Comparison of ENCODE assay signal across 12 mouse cellular contexts in the genomic region with DNA sequence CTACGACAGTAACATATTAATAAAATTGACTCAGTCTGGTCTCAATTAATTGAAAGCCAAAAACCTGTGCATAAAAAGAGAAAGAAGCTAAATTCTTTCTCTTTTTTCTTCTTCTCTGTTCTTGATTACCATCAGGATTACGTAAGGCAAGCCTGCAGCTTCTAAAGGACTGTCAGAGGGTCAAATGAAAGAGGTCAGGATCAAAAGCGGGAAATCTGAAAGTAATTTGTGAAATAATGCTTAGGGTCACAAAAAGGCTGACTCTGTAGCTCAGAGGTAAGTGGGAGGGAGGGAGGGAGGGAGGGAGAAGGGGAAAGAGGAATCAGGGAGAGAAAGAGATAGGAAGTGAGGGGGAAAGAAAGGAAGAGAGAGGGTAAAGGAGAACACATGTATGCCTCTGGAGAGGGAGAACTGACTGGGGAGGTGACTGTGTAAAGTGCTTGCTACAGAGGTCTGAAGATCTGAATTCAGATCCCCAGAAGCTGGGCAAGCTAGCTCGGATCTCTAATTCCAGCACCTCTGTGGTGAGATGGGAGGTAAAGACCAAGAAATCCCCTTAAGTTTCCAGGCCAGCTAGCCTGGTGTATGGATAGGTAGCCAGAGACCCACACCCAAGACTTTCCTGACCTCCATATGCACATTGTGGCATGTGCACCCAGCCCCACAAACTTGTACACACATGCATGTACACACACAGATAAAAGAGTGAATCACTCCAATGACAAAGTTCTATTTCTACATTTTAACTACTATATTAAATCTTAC. TPM values are rescaled to one million over a fixed set of nuclear protein-coding genes. Genes with fewer than 3 reads are reported as not detected.
A peak's percentile ranks its signal among the peaks of the same experiment; 100 is the strongest.
DNase-seq lines count a peak whose midpoint lies in the region; ATAC-seq and TF ChIP-seq lines count a peak whose summit lies in the region.
"Had no signal": no experiment of that assay in that cellular context is flagged by ENCODE, and none has a peak within 500 bp of the region (broad histone marks: within the 10 kb centered on the region; RNA-seq: fewer than 3 reads in every experiment).

No protein-coding gene starts in this region.

- no peak overlapping the region for H3K9ac ChIP-seq in kidney, embryonic 16.5 days (replicated peaks; ENCODE audit: low read length)
- H3K9ac ChIP-seq in kidney, embryonic 14.5 days (ENCODE audit: low read depth, low read length), result no peak overlapping the region
- no peak overlapping the region for H3K9ac ChIP-seq in stomach, embryonic 15.5 days
- H3K9ac ChIP-seq: hindbrain, embryonic 14.5 days had no signal

- no peak for TF ChIP-seq POLR2A in brain, embryonic 14.5 days (IDR thresholded peaks at IDR 0.05; ENCODE audit: borderline replicate concordance, extremely low read depth, insufficient read depth, insufficient read length, poor library complexity, severe bottlenecking)
- TF ChIP-seq POLR2A in embryonic fibroblast, embryonic 13.5 days (IDR thresholded peaks at IDR 0.05; ENCODE audit: low read depth, low read length), result no peak

- intact Hi-C loops in gastrocnemius, postnatal 14 days (cut with DNase I; ENCODE audit: low total_unique reads), result no loop called here

- H3K27ac ChIP-seq in kidney, embryonic 16.5 days (ENCODE audit: low read length), result no peak overlapping the region
- no peak overlapping the region for H3K27ac ChIP-seq in kidney, embryonic 14.5 days (ENCODE audit: low read depth, low read length)
- H3K27ac ChIP-seq in embryonic fibroblast, embryonic 13.5 days (ENCODE audit: insufficient read depth, low read length), result no peak overlapping the region
- no peak overlapping the region for H3K27ac ChIP-seq in stomach, embryonic 15.5 days
- H3K27ac ChIP-seq: hindbrain, embryonic 14.5 days had no signal

- TF ChIP-seq CTCF in brain, embryonic 14.5 days (IDR thresholded peaks at IDR 0.05; ENCODE audit: borderline replicate concordance, extremely low read depth, insufficient read depth, insufficient read length), result no peak
- no peak for TF ChIP-seq CTCF in embryonic fibroblast, embryonic 13.5 days (IDR thresholded peaks at IDR 0.05; ENCODE audit: borderline replicate concordance, insufficient read depth, low read length)

- 53% methylated on average over 4 of the region's 4 CpGs for whole genome bisulfite sequencing in kidney, embryonic 16.5 days
- WGBS in kidney, embryonic 14.5 days, result 46% methylated on average over 4 of the region's 4 CpGs
- 63% methylated on average over 4 of the region's 4 CpGs for WGBS in stomach, embryonic 15.5 days

- H3K4me2 ChIP-seq in kidney, embryonic 16.5 days (replicated peaks; ENCODE audit: low read depth, low read length), result peak overlapping the region; percentile 7; the same call in 1 of the 2 replicates
- no peak overlapping the region for H3K4me2 ChIP-seq in kidney, embryonic 14.5 days (replicated peaks; ENCODE audit: low read depth, low read length)
- no peak overlapping the region for H3K4me2 ChIP-seq in stomach, embryonic 15.5 days

- no peak overlapping the region for H3K4me3 ChIP-seq in kidney, embryonic 16.5 days (ENCODE audit: low read length)
- H3K4me3 ChIP-seq in kidney, embryonic 14.5 days (ENCODE audit: low read length), result no peak overlapping the region
- peak overlapping the region; percentile 23 for H3K4me3 ChIP-seq in embryonic fibroblast, embryonic 13.5 days (ENCODE audit: insufficient read depth, low read length)
- 0 out of 2 replicates have a peak overlapping the region, but pooled peaks have one; percentile 12 for H3K4me3 ChIP-seq in stomach, embryonic 15.5 days (replicated peaks)

- peaks cover 9% of the 10 kb centered on the region; the same call in 1 of the 2 replicates for H3K4me1 ChIP-seq in kidney, embryonic 16.5 days (ENCODE audit: insufficient read depth, low read length)
- peaks cover 12% of the 10 kb centered on the region; the same call in 1 of the 2 replicates for H3K4me1 ChIP-seq in kidney, embryonic 14.5 days (ENCODE audit: control insufficient read depth, insufficient read depth, low read length)
- H3K4me1 ChIP-seq in embryonic fibroblast, embryonic 13.5 days (ENCODE audit: control insufficient read depth, insufficient read depth, low read length), result peaks cover 5% of the 10 kb centered on the region
- H3K4me1 ChIP-seq in stomach, embryonic 15.5 days, result peaks cover 9% of the 10 kb centered on the region; the same call in 1 of the 2 replicates

- no peaks in the 10 kb centered on the region for H3K9me3 ChIP-seq in kidney, embryonic 16.5 days (ENCODE audit: low read length)
- no peaks in the 10 kb centered on the region for H3K9me3 ChIP-seq in kidney, embryonic 14.5 days (ENCODE audit: control insufficient read depth, low read length)
- H3K9me3 ChIP-seq in stomach, embryonic 15.5 days, result no peaks in the 10 kb centered on the region

- no peaks in the 10 kb centered on the region for H3K36me3 ChIP-seq in kidney, embryonic 16.5 days (ENCODE audit: insufficient read depth, low read length)
- no peaks in the 10 kb centered on the region for H3K36me3 ChIP-seq in kidney, embryonic 14.5 days (ENCODE audit: control insufficient read depth, insufficient read depth, low read length)
- H3K36me3 ChIP-seq in stomach, embryonic 15.5 days, result no peaks in the 10 kb centered on the region

- H3K27me3 ChIP-seq in kidney, embryonic 16.5 days (ENCODE audit: insufficient read depth, low read length), result no peaks in the 10 kb centered on the region
- no peaks in the 10 kb centered on the region for H3K27me3 ChIP-seq in kidney, embryonic 14.5 days (ENCODE audit: control insufficient read depth, insufficient read depth, low read length)
- H3K27me3 ChIP-seq in stomach, embryonic 15.5 days (replicated peaks), result no peaks in the 10 kb centered on the region

- DNase-seq in brain, embryonic 14.5 days (ENCODE audit: low read depth), result peak; percentile 3
- DNase-seq in gastrocnemius, postnatal 14 days, result no peak
- DNase-seq in B cell, adult 2 months, result no peak
- DNase-seq: kidney, postnatal 25 days; lung, postnatal 10 days had no signal

- ATAC-seq in kidney, embryonic 16.5 days (ENCODE audit: low FRiP score, low TSS enrichment), result no peak
- no peak for ATAC-seq in kidney, embryonic 14.5 days (ENCODE audit: low FRiP score, low TSS enrichment)
- no peak for ATAC-seq in stomach, embryonic 15.5 days (ENCODE audit: insufficient read depth, low FRiP score, low read depth)

RNA-seq across cellular contexts. Expression of a gene that starts 2.5 kb away (rescaled TPM):
- polyA plus RNA-seq in kidney, embryonic 16.5 days (2015; fragmentation: Nextera tagmentation; extraction: Ambion mirVana), result 42.1 and 46.3 TPM in 2 replicates
- 29.4 and 33.7 TPM in 2 replicates for polyA plus RNA-seq in kidney, embryonic 14.5 days (2014; fragmentation: Nextera tagmentation; extraction: Ambion mirVana)
- polyA plus RNA-seq in brain, embryonic 14.5 days (2012; rRNA removed), result 18.0 and 18.9 TPM in 2 replicates
- polyA plus RNA-seq in embryonic fibroblast, embryonic 13.5 days (2011; ENCODE audit: insufficient read length, low read depth, missing spikeins), result 127 and 138 TPM in 2 replicates
- polyA plus RNA-seq in stomach, embryonic 15.5 days (2015; fragmentation: Nextera tagmentation; extraction: Ambion mirVana), result 58.4 and 59.9 TPM in 2 replicates
- total RNA-seq in gastrocnemius, postnatal 14 days (2021), result 10 to 100 TPM; 26.2 TPM

RNA-seq across cellular contexts. Expression of a gene that starts 19.3 kb away (rescaled TPM):
- 0.55 TPM in 2 replicates for polyA plus RNA-seq in kidney, embryonic 16.5 days (2015; fragmentation: Nextera tagmentation; extraction: Ambion mirVana)
- polyA plus RNA-seq in kidney, embryonic 14.5 days (2014; fragmentation: Nextera tagmentation; extraction: Ambion mirVana), result 1.0 and 2.0 TPM in 2 replicates
- polyA plus RNA-seq in brain, embryonic 14.5 days (2012; rRNA removed), result 1.5 and 2.4 TPM in 2 replicates
- 1.2 TPM in 2 replicates for polyA plus RNA-seq in embryonic fibroblast, embryonic 13.5 days (2011; ENCODE audit: insufficient read length, low read depth, missing spikeins)
- polyA plus RNA-seq in stomach, embryonic 15.5 days (2015; fragmentation: Nextera tagmentation; extraction: Ambion mirVana), result 0.64 and 0.92 TPM in 2 replicates
- total RNA-seq in gastrocnemius, postnatal 14 days (2021), result 1 to 10 TPM; 3.2 to 5.8 TPM

RNA-seq across cellular contexts. Expression of a gene that starts 25.4 kb away (rescaled TPM):
- polyA plus RNA-seq in kidney, embryonic 16.5 days (2015; fragmentation: Nextera tagmentation; extraction: Ambion mirVana), result 1.0 and 1.2 TPM in 2 replicates
- 0.39 and 0.72 TPM in 2 replicates for polyA plus RNA-seq in kidney, embryonic 14.5 days (2014; fragmentation: Nextera tagmentation; extraction: Ambion mirVana)
- polyA plus RNA-seq in brain, embryonic 14.5 days (2012; rRNA removed), result 0.69 and 1.2 TPM in 2 replicates
- polyA plus RNA-seq in embryonic fibroblast, embryonic 13.5 days (2011; ENCODE audit: insufficient read length, low read depth, missing spikeins), result 1.4 TPM in 1 of 2 replicates, not detected in the other
- 0.27 and 0.63 TPM in 2 replicates for polyA plus RNA-seq in stomach, embryonic 15.5 days (2015; fragmentation: Nextera tagmentation; extraction: Ambion mirVana)
- under 1 TPM; 0.09 to 0.16 TPM for total RNA-seq in gastrocnemius, postnatal 14 days (2021)
- total RNA-seq: heart, adult 8-10 months had no signal
- polyA plus RNA-seq: small intestine, adult 2 months had no signal

Comparison
In these comparisons a context has a peak if more than half of its experiments do, and no peak if none do; other contexts are left out.
1. H3K4me3 ChIP-seq: peak in embryonic fibroblast, embryonic 13.5 days (single experiment) and stomach, embryonic 15.5 days (single experiment); none in kidney, embryonic 16.5 days (single experiment) and kidney, embryonic 14.5 days (single experiment).